Mouse (Mus musculus) C2C12 (cell line): ENCODE results near the gene Chd9. TPM values are rescaled to one million over a fixed set of nuclear protein-coding genes. Genes with fewer than 3 reads are reported as not detected.

Source experiments
- H3K27me3 ChIP-seq: one replicate; pipeline ENCODE4 v1.6.1; 2011; ENCODE audit not compliant: control insufficient read depth, insufficient read depth, insufficient read length
- H3K36me3 ChIP-seq: one replicate; pipeline ENCODE4 v1.6.1; 2011; ENCODE audit not compliant: control insufficient read depth, insufficient read depth
- H3K4me3 ChIP-seq: one replicate; pipeline ENCODE4 v1.5.1; 2011; ENCODE audit warnings: mild to moderate bottlenecking, control low read depth; ENCODE audit not compliant: poor library complexity, insufficient read depth, severe bottlenecking
- H3K79me2 ChIP-seq: one replicate; pipeline ENCODE4 v1.6.1; 2011; ENCODE audit not compliant: control insufficient read depth, insufficient read depth
- H3K79me3 ChIP-seq: one replicate; pipeline ENCODE4 v1.6.1; 2011; ENCODE audit warnings: low read depth, control low read depth
- H3ac ChIP-seq: one replicate; pipeline ENCODE3; 2011; ENCODE audit warnings: low read depth; ENCODE audit not compliant: control insufficient read depth, insufficient read length
- CEBPB ChIP-seq: IDR thresholded peaks from one replicate; pipeline ENCODE4 v1.6.1; 2011; ENCODE audit warnings: low read depth, mild to moderate bottlenecking, control low read depth, moderate library complexity
- CTCF ChIP-seq: IDR thresholded peaks from one replicate; pipeline ENCODE4 v1.5.1; 2011; ENCODE audit not compliant: control insufficient read depth, insufficient read depth, insufficient read length
- FOSL1 ChIP-seq: IDR thresholded peaks from one replicate; pipeline ENCODE4 v1.8.0; 2011; ENCODE audit warnings: mild to moderate bottlenecking, low read length; ENCODE audit not compliant: poor library complexity, insufficient read depth, severe bottlenecking
- MAX ChIP-seq: IDR thresholded peaks from one replicate; pipeline ENCODE4 v1.6.1; 2011; ENCODE audit warnings: mild to moderate bottlenecking, control low read depth
- MYOD1 ChIP-seq: IDR thresholded peaks from one replicate; pipeline ENCODE4 v1.6.1; 2011; ENCODE audit warnings: low read depth; ENCODE audit not compliant: control insufficient read depth, insufficient read length
- MYOG ChIP-seq: IDR thresholded peaks from one replicate; pipeline ENCODE4 v1.6.1; 2011; ENCODE audit not compliant: control insufficient read depth, insufficient read length; ENCODE audit errors: extremely low read depth
- USF1 ChIP-seq: IDR thresholded peaks from one replicate; pipeline ENCODE4 v1.6.1; 2011; ENCODE audit warnings: low read depth, mild to moderate bottlenecking, control low read depth, moderate library complexity
- polyA plus RNA-seq: library from polyadenylated mRNA; unstranded; fragments of >200 nt; fragmentation: generic; extraction: Trizol; gene quantifications from one replicate; pipeline ENCODE4 v1.2.1, GENCODE M21; 2012; ENCODE audit warnings: missing spikeins

Gene Chd9
- polyA plus RNA-seq, 1 experiment = 18.4 TPM

GRCm38 (mm10) chr8:91038637-91039036 is 210.5 kb downstream of the Chd9 start:
- Histone ChIP-seq H3ac (no peak overlapping the region), H3K27me3 (no peaks in the 10 kb centered on the region), H3K79me3 (no peaks in the 10 kb centered on the region), H3K79me2 (no peaks in the 10 kb centered on the region), H3K4me3 (no peak overlapping the region), H3K36me3 (peaks cover 26% of the 10 kb centered on the region)
- no peak for TF ChIP-seq MYOD1
- no peak for TF ChIP-seq MAX

GRCm38 (mm10) chr8:91046370-91046769 is 218.2 kb downstream of the Chd9 start:
- no peaks in the 10 kb centered on the region for H3K79me3 ChIP-seq
- no peak overlapping the region for H3ac ChIP-seq
- H3K36me3 ChIP-seq = peaks cover 14% of the 10 kb centered on the region
- no peaks in the 10 kb centered on the region for H3K27me3 ChIP-seq
- H3K4me3 ChIP-seq = no peak overlapping the region
- TF ChIP-seq MYOG = no peak
- no peak for TF ChIP-seq CEBPB
- no peak for TF ChIP-seq USF1
- TF ChIP-seq MAX = no peak
- no peak for TF ChIP-seq CTCF
- no peak for TF ChIP-seq MYOD1
- no peak for TF ChIP-seq FOSL1
- no peaks in the 10 kb centered on the region for H3K79me2 ChIP-seq

GRCm38 (mm10) chr8:91051037-91051436 is 222.9 kb downstream of the Chd9 start:
- no peaks in the 10 kb centered on the region for H3K79me2 ChIP-seq
- H3K36me3 ChIP-seq = peaks cover 14% of the 10 kb centered on the region
- TF ChIP-seq MYOD1 (no peak), USF1 (no peak), MYOG (no peak), FOSL1 (no peak), CEBPB (no peak), CTCF (no peak), MAX (no peak)
- no peaks in the 10 kb centered on the region for H3K27me3 ChIP-seq
- H3K79me3 ChIP-seq = no peaks in the 10 kb centered on the region
- H3K4me3 ChIP-seq = no peak overlapping the region
- no peak overlapping the region for H3ac ChIP-seq

GRCm38 (mm10) chr8:91054418-91054817 is 226.3 kb downstream of the Chd9 start:
- no peaks in the 10 kb centered on the region for H3K79me3 ChIP-seq
- no peak overlapping the region for H3K4me3 ChIP-seq
- no peak overlapping the region for H3ac ChIP-seq
- no peaks in the 10 kb centered on the region for H3K27me3 ChIP-seq
- TF ChIP-seq USF1 (no peak), MAX (no peak), CTCF (no peak), MYOG (no peak)
- H3K79me2 ChIP-seq = no peaks in the 10 kb centered on the region
- peaks cover 11% of the 10 kb centered on the region for H3K36me3 ChIP-seq

- no peaks in the 10 kb centered on the region for H3K79me3 ChIP-seq
- no peaks in the 10 kb centered on the region for H3K79me2 ChIP-seq
- no peak overlapping the region for H3ac ChIP-seq
- H3K4me3 ChIP-seq = no peak overlapping the region
- TF ChIP-seq FOSL1 = no peak
- no peak for TF ChIP-seq MYOD1
- no peaks in the 10 kb centered on the region for H3K36me3 ChIP-seq
- no peaks in the 10 kb centered on the region for H3K27me3 ChIP-seq
Measured at GRCm38 (mm10) chr8:91056848-91057247, 228.7 kb downstream of the Chd9 start.

- no peaks in the 10 kb centered on the region for H3K79me2 ChIP-seq
- no peaks in the 10 kb centered on the region for H3K79me3 ChIP-seq
- H3K27me3 ChIP-seq = no peaks in the 10 kb centered on the region
- no peak overlapping the region for H3K4me3 ChIP-seq
- H3ac ChIP-seq = no peak overlapping the region
- TF ChIP-seq MYOD1 (no peak), MYOG (no peak), CTCF (no peak), USF1 (no peak)
- no peaks in the 10 kb centered on the region for H3K36me3 ChIP-seq
Measured at GRCm38 (mm10) chr8:91059086-91059578, 231.0 kb downstream of the Chd9 start.
